26 mouse cellular contexts compared by ENCODE assay signal in the genomic region with DNA sequence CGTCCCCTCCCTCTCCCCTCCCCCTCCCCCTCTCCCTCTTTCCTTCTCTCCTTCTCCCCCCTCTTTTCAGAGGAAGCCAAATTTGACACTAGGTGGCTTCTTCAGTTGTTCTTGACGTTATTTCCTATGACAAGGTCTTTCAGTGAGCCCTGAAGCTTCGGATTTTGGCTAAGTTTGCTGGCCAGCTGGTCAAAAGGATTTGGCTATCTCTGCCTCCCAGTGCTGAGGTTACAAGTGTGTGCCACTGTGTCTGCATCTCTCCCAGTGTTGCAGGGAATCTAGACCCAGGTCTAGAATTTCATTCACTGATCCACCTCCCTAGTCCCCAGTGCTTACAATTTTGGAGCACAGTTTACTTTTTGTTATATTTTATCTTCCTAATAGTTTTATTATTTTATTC.
DNase-seq lines count a peak whose midpoint lies in the region; ATAC-seq and TF ChIP-seq lines count a peak whose summit lies in the region.
"Had no signal": no experiment of that assay in that cellular context is flagged by ENCODE, and none has a peak within 500 bp of the region (broad histone marks: within the 10 kb centered on the region; RNA-seq: fewer than 3 reads in every experiment).

No protein-coding gene starts in this region.

- H3K9me3 ChIP-seq in midbrain, postnatal 0 days (ENCODE audit: low read length): no peaks in the 10 kb centered on the region
- H3K9me3 ChIP-seq in midbrain, embryonic 15.5 days: no peaks in the 10 kb centered on the region
- H3K9me3 ChIP-seq: forebrain, embryonic 10.5 days; forebrain, embryonic 15.5 days; G1E; heart, embryonic 10.5 days; heart, embryonic 13.5 days; hindbrain, embryonic 12.5 days; hindbrain, embryonic 15.5 days; intestine, embryonic 15.5 days had no signal

- TF ChIP-seq CTCF in midbrain, postnatal 0 days (IDR thresholded peaks at IDR 0.05): no peak
- TF ChIP-seq CTCF in brain, embryonic 14.5 days (IDR thresholded peaks at IDR 0.05; ENCODE audit: borderline replicate concordance, extremely low read depth, insufficient read depth, insufficient read length): no peak

- no peak overlapping the region for H3K9ac ChIP-seq in midbrain, postnatal 0 days (replicated peaks; ENCODE audit: low read length, poor library complexity, severe bottlenecking)
- H3K9ac ChIP-seq in midbrain, embryonic 15.5 days: no peak overlapping the region
- H3K9ac ChIP-seq: forebrain, embryonic 15.5 days; heart, embryonic 13.5 days; hindbrain, embryonic 12.5 days; hindbrain, embryonic 15.5 days; intestine, embryonic 15.5 days had no signal

- no peak for TF ChIP-seq POLR2A in brain, embryonic 14.5 days (IDR thresholded peaks at IDR 0.05; ENCODE audit: borderline replicate concordance, extremely low read depth, insufficient read depth, insufficient read length, poor library complexity, severe bottlenecking)

- H3K36me3 ChIP-seq in midbrain, postnatal 0 days (ENCODE audit: insufficient read depth, low read length): no peaks in the 10 kb centered on the region
- no peaks in the 10 kb centered on the region for H3K36me3 ChIP-seq in midbrain, embryonic 15.5 days (replicated peaks)
- H3K36me3 ChIP-seq: forebrain, embryonic 10.5 days; forebrain, embryonic 15.5 days; G1E; heart, embryonic 10.5 days; heart, embryonic 13.5 days; hindbrain, embryonic 12.5 days; hindbrain, embryonic 15.5 days; intestine, embryonic 15.5 days had no signal

- H3K27ac ChIP-seq in midbrain, postnatal 0 days (ENCODE audit: low read depth, low read length): no peak overlapping the region
- no peak overlapping the region for H3K27ac ChIP-seq in midbrain, embryonic 15.5 days
- H3K27ac ChIP-seq: forebrain, embryonic 10.5 days; forebrain, embryonic 15.5 days; heart, adult 2 months; heart, embryonic 10.5 days; heart, embryonic 13.5 days; hindbrain, embryonic 12.5 days; hindbrain, embryonic 15.5 days; intestine, embryonic 15.5 days had no signal

- H3K4me2 ChIP-seq in midbrain, postnatal 0 days (ENCODE audit: low read depth, low read length, poor library complexity, severe bottlenecking): no peak overlapping the region
- no peak overlapping the region for H3K4me2 ChIP-seq in midbrain, embryonic 15.5 days
- H3K4me2 ChIP-seq: forebrain, embryonic 15.5 days; heart, embryonic 13.5 days; hindbrain, embryonic 12.5 days; hindbrain, embryonic 15.5 days; intestine, embryonic 15.5 days had no signal

- intact Hi-C loops in left cerebral cortex, postnatal 4 days (cut with DNase I): no loop called here
- intact Hi-C loops in left cerebral cortex, postnatal 10 days (cut with DNase I): no loop called here

- H3K4me1 ChIP-seq in midbrain, postnatal 0 days (ENCODE audit: insufficient read depth, low read length): no peaks in the 10 kb centered on the region
- no peaks in the 10 kb centered on the region for H3K4me1 ChIP-seq in midbrain, embryonic 15.5 days
- H3K4me1 ChIP-seq: forebrain, embryonic 15.5 days; heart, embryonic 10.5 days; hindbrain, embryonic 12.5 days; hindbrain, embryonic 15.5 days; intestine, embryonic 15.5 days had no signal

- ATAC-seq in midbrain, postnatal 0 days (ENCODE audit: low FRiP score): no peak
- no peak for ATAC-seq in midbrain, embryonic 15.5 days (replicated peaks)
- ATAC-seq: forebrain, embryonic 15.5 days; intestine, embryonic 15.5 days had no signal

- peak; percentile 35 to 39 for DNase-seq in cerebellum, postnatal 14 days
- no peak for DNase-seq in cerebellum, postnatal 36 days
- peak; percentile 46 for DNase-seq in left cerebral cortex, postnatal 4 days
- no peak for DNase-seq in left cerebral cortex, postnatal 10 days (ENCODE audit: extremely low spot score in 1 of 2, low spot score in 2 of 2)
- peak; percentile 47 for DNase-seq in midbrain, postnatal 0 days (ENCODE audit: low spot score)
- peak; percentile 15 for DNase-seq in brain, embryonic 14.5 days (ENCODE audit: low read depth)
- DNase-seq in gastrocnemius, postnatal 10 days: no peak
- DNase-seq: adrenal gland, adult 2 months; adrenal gland, postnatal 14 days; B cell, adult 2 months; cerebellum, adult 11-12 months; cerebellum, adult 8-10 months; gastrocnemius, postnatal 36 days; heart, adult 2 months; heart, postnatal 14 days; heart, postnatal 4 days had no signal

- 15% methylated on average over 2 of the region's 3 CpGs for WGBS in midbrain, postnatal 0 days
- 13% methylated on average over 2 of the region's 3 CpGs for WGBS in midbrain, embryonic 15.5 days

- no peaks in the 10 kb centered on the region for H3K27me3 ChIP-seq in midbrain, postnatal 0 days (ENCODE audit: insufficient read depth, low read length)
- no peaks in the 10 kb centered on the region for H3K27me3 ChIP-seq in midbrain, embryonic 15.5 days (replicated peaks)
- H3K27me3 ChIP-seq: CH12.LX; forebrain, embryonic 15.5 days; heart, embryonic 13.5 days; hindbrain, embryonic 12.5 days; hindbrain, embryonic 15.5 days; intestine, embryonic 15.5 days had no signal

- H3K4me3 ChIP-seq in midbrain, postnatal 0 days (ENCODE audit: low read depth, low read length): no peak overlapping the region
- no peak overlapping the region for H3K4me3 ChIP-seq in midbrain, embryonic 15.5 days
- H3K4me3 ChIP-seq: forebrain, embryonic 10.5 days; forebrain, embryonic 15.5 days; heart, adult 2 months; heart, embryonic 10.5 days; heart, embryonic 13.5 days; hindbrain, embryonic 12.5 days; hindbrain, embryonic 15.5 days; intestine, embryonic 15.5 days had no signal

Comparison
In these comparisons a context has a peak if more than half of its experiments do, and no peak if none do; other contexts are left out.
1. DNase-seq: peak in cerebellum, postnatal 14 days (2 of 2), left cerebral cortex, postnatal 4 days (single experiment), midbrain, postnatal 0 days (single experiment) and brain, embryonic 14.5 days (single experiment); none in cerebellum, postnatal 36 days (0 of 2), left cerebral cortex, postnatal 10 days (0 of 2) and gastrocnemius, postnatal 10 days (single experiment).